Mouse (Mus musculus) lung, embryonic 16.5 days (tissue): ENCODE measurements around the gene Krtap1-4. TPM values are rescaled to one million over a fixed set of nuclear protein-coding genes. Genes with fewer than 3 reads are reported as not detected.

Source experiments
- ATAC-seq: fragments of 200-750 bp; cut with Nextera tagmentation; 2 replicates; pipeline ENCODE4 v1.8.0; 2017; ENCODE audit warnings: low read depth, mild to moderate bottlenecking, moderate library complexity
- H3K27ac ChIP-seq: fragments of 300-500 bp; sonication (generic); 2 replicates; pipeline ENCODE4 v1.5.1; 2014; ENCODE audit warnings: mild to moderate bottlenecking, control low read depth, low read length
- H3K27me3 ChIP-seq: fragments of 300-500 bp; sonication (generic); 2 replicates; pipeline ENCODE4 v1.6.1; 2014; ENCODE audit warnings: low read depth, low read length, mixed read lengths; ENCODE audit not compliant: control insufficient read depth, insufficient read depth
- H3K36me3 ChIP-seq: fragments of 300-500 bp; sonication (generic); 2 replicates; pipeline ENCODE4 v1.6.1; 2014; ENCODE audit warnings: low read length; ENCODE audit not compliant: control insufficient read depth, insufficient read depth
- H3K4me1 ChIP-seq: fragments of 300-500 bp; sonication (generic); replicated peaks from 2 replicates; pipeline ENCODE4 v1.6.1; 2014; ENCODE audit warnings: low read length, mixed read lengths; ENCODE audit not compliant: control insufficient read depth, insufficient read depth
- H3K4me2 ChIP-seq: fragments of 300-500 bp; sonication (generic); 2 replicates; pipeline ENCODE4 v1.6.1; 2014; ENCODE audit warnings: low read depth, low read length, control low read depth
- H3K4me3 ChIP-seq: fragments of 300-500 bp; sonication (generic); 2 replicates; pipeline ENCODE4 v1.5.1; 2014; ENCODE audit warnings: mild to moderate bottlenecking, low read length, control low read depth
- H3K9ac ChIP-seq: fragments of 300-500 bp; sonication (generic); 2 replicates; pipeline ENCODE4 v1.6.1; 2014; ENCODE audit warnings: low read length, control low read depth
- H3K9me3 ChIP-seq: fragments of 300-500 bp; sonication (generic); 2 replicates; pipeline ENCODE4 v1.6.1; 2016; ENCODE audit warnings: low read length; ENCODE audit not compliant: control insufficient read depth
- WGBS: fragments of 180-500 bp; shearing (Covaris S2); extraction: QIAGEN DNeasy Blood & Tissue Kit; methylation state at CpG from one replicate; pipeline ENCODE4 v1.1.7; 2014; 5-methylcytosine and 5-hydroxymethylcytosine counted together
- polyA plus RNA-seq: library from polyadenylated mRNA; unstranded; fragments of >200 nt; fragmentation: Nextera tagmentation; extraction: Ambion mirVana; gene quantifications from 2 replicates; pipeline ENCODE4 v1.2.1, GENCODE M21; 2015

Krtap1-4 gene
- polyA plus RNA-seq, 1 experiment from 2014 or later, result not detected

GRCm38 (mm10) chr11:99557976-99558745, 25.3 kb downstream of the Krtap1-4 start:
- H3K27me3 ChIP-seq, result no peaks in the 10 kb centered on the region
- H3K4me2 ChIP-seq, result no peak overlapping the region
- no peak for ATAC-seq
- no peaks in the 10 kb centered on the region for H3K36me3 ChIP-seq
- H3K27ac ChIP-seq, result no peak overlapping the region
- no peaks in the 10 kb centered on the region for H3K9me3 ChIP-seq
- 61% methylated on average over 3 of the region's 3 CpGs for WGBS
- H3K4me1 ChIP-seq, result no peaks in the 10 kb centered on the region
- no peak overlapping the region for H3K9ac ChIP-seq
- no peak overlapping the region for H3K4me3 ChIP-seq

DNA sequence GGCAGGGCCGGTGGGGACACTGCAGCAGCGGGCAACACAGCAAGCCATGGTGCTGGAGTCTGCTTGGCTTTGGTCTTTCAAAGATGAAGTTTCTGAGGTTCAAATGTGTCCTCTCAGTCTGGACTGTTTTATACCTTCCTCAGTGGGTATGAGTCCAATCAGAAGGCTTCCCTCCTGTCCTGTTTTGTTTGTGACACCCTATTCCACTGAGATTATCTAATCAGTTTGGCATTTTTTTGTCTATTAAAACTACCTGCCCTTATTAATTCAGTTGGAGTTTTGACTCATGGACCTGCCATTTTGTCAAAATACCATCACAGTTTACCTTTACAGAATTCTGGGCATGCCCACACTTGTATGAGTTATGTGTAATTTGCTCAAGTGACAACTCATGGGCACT, 26.7 kb downstream of the Krtap1-4 start, which contains the start of gene Krtap3-2:
Gene Krtap3-2, minus strand, starts transcription at position 101 of the 400 bp plus-strand sequence.
- Histone ChIP-seq H3K4me1 (no peaks in the 10 kb centered on the region), H3K4me2 (no peak within 1 kb of the TSS), H3K36me3 (no peaks in the 10 kb centered on the region), H3K9ac (no peak within 1 kb of the TSS), H3K9me3 (no peaks in the 10 kb centered on the region), H3K4me3 (no peak within 1 kb of the TSS), H3K27me3 (no peaks in the 10 kb centered on the region), H3K27ac (no peak within 1 kb of the TSS)
- ATAC-seq, result no peak
- WGBS, result 76% methylated on average over 2 of the region's 2 CpGs

DNA sequence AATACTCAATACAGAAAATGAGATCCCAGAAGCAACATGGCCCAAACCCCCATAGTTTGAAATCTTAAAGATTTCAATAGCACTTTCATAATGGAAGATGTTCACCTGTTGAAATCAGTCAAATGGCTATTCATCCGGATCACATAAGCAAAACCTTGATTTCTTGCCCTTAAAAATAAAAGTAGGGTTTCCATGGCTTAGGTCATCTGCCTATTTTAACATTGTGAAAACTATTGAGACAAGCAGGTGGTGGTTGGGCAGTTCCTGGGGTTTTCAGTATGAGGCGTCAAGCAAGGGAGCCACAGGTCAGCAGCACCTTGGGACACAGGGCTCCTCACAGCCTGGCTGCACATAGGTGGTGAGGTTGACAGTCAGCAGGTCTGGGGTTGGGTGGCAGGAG, 27.3 kb downstream of the Krtap1-4 start:
- no peaks in the 10 kb centered on the region for H3K27me3 ChIP-seq
- no peak overlapping the region for H3K9ac ChIP-seq
- WGBS, result 80% methylated on average over 2 of the region's 2 CpGs
- no peaks in the 10 kb centered on the region for H3K9me3 ChIP-seq
- H3K4me2 ChIP-seq, result no peak overlapping the region
- no peak overlapping the region for H3K27ac ChIP-seq
- no peaks in the 10 kb centered on the region for H3K36me3 ChIP-seq
- H3K4me3 ChIP-seq, result no peak overlapping the region
- no peak for ATAC-seq
- no peaks in the 10 kb centered on the region for H3K4me1 ChIP-seq

GRCm38 (mm10) chr11:99550765-99551164, 32.7 kb downstream of the Krtap1-4 start, which contains the start of gene Krtap3-3:
TSS of gene Krtap3-3 (minus strand) at chr11:99550865.
- WGBS, result 68% methylated on average over 4 of the region's 4 CpGs
- Histone ChIP-seq H3K4me3 (no peak within 1 kb of the TSS), H3K4me2 (no peak within 1 kb of the TSS), H3K4me1 (no peaks in the 10 kb centered on the region), H3K9ac (no peak within 1 kb of the TSS), H3K27ac (no peak within 1 kb of the TSS), H3K36me3 (no peaks in the 10 kb centered on the region), H3K9me3 (no peaks in the 10 kb centered on the region), H3K27me3 (no peaks in the 10 kb centered on the region)
- no peak for ATAC-seq

DNA sequence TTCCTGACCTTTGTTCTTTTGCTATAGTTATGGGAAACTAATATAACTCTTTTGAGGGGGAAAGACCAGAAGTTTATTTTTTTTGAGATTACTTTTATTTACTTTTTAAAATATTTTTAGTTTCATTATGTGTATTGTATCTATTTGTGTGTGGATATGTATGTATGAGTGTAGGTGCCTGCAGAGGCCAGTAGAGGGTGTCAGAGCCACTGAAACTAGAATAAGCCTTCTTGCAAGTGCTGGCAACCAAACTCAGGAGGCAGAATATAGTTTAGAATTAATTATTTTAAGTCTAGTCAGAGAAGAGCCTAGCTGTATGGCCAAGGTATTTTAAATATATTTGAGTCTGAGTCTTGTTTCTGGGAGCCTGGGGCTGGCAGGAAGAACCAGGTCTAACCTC, 35.6 kb downstream of the Krtap1-4 start:
- Histone ChIP-seq H3K9ac (no peak overlapping the region), H3K36me3 (no peaks in the 10 kb centered on the region), H3K4me1 (no peaks in the 10 kb centered on the region), H3K4me3 (no peak overlapping the region), H3K27ac (no peak overlapping the region), H3K4me2 (no peak overlapping the region), H3K27me3 (no peaks in the 10 kb centered on the region), H3K9me3 (no peaks in the 10 kb centered on the region)
- ATAC-seq, result no peak

- Histone ChIP-seq H3K27ac (no peak overlapping the region; the same call in 1 of the 2 replicates), H3K4me3 (no peak overlapping the region), H3K36me3 (no peaks in the 10 kb centered on the region), H3K9ac (no peak overlapping the region), H3K4me2 (peak overlapping the region; percentile 4; the same call in 1 of the 2 replicates), H3K4me1 (no peaks in the 10 kb centered on the region), H3K27me3 (no peaks in the 10 kb centered on the region), H3K9me3 (no peaks in the 10 kb centered on the region)
- 47% methylated on average over 9 of the region's 9 CpGs for WGBS
- ATAC-seq, result no peak
These were observed 43.7 kb downstream of the Krtap1-4 start for GRCm38 (mm10) chr11:99539721-99540120.

Other genes starting within 250 kb of the Krtap1-4 start
- gene Krt26, start 245.7 kb downstream of the Krtap1-4 start, polyA plus RNA-seq, result not detected in 2 replicates
- gene Krt27, start 232.6 kb downstream of the Krtap1-4 start, polyA plus RNA-seq, result not detected in 2 replicates
- gene Krt28, start 208.8 kb downstream of the Krtap1-4 start, polyA plus RNA-seq, result 0.13 and 0.21 TPM in 2 replicates
- gene Krt10, start 194.3 kb downstream of the Krtap1-4 start, polyA plus RNA-seq, result 21.6 and 23.2 TPM in 2 replicates
- not detected in 2 replicates for gene Krt12, start 161.4 kb downstream of the Krtap1-4 start, polyA plus RNA-seq
- gene Krt20, start 145.5 kb downstream of the Krtap1-4 start, polyA plus RNA-seq, result 0.30 and 0.96 TPM in 2 replicates
- 4.9 and 5.4 TPM in 2 replicates for gene Krt23, start 90.5 kb downstream of the Krtap1-4 start, polyA plus RNA-seq
- gene Krt39, start 62.3 kb downstream of the Krtap1-4 start, polyA plus RNA-seq, result not detected in 2 replicates
- not detected in 2 replicates for gene Krt40, start 40.5 kb downstream of the Krtap1-4 start, polyA plus RNA-seq
- not detected in 2 replicates for gene Krtap3-3, start 32.8 kb downstream of the Krtap1-4 start, polyA plus RNA-seq
- gene Krtap3-2, start 26.8 kb downstream of the Krtap1-4 start, polyA plus RNA-seq, result not detected in 2 replicates
- not detected in 2 replicates for gene Gm11939, start 24.2 kb downstream of the Krtap1-4 start, polyA plus RNA-seq
- gene Krtap3-1, start 17.0 kb downstream of the Krtap1-4 start, polyA plus RNA-seq, result not detected in 2 replicates
- not detected in 2 replicates for gene Krtap1-5, start 2.6 kb downstream of the Krtap1-4 start, polyA plus RNA-seq
- not detected in 2 replicates for gene Krtap1-3, start 7.7 kb upstream of the Krtap1-4 start, polyA plus RNA-seq
- gene Krtap9-3, start 14.5 kb upstream of the Krtap1-4 start, polyA plus RNA-seq, result not detected in 2 replicates
- not detected in 2 replicates for gene Gm11938, start 19.7 kb upstream of the Krtap1-4 start, polyA plus RNA-seq
- gene Gm11937, start 26.5 kb upstream of the Krtap1-4 start, polyA plus RNA-seq, result not detected in 2 replicates
- gene Krtap2-4, start 31.2 kb upstream of the Krtap1-4 start, polyA plus RNA-seq, result not detected in 2 replicates
- gene Gm11562, start 36.8 kb upstream of the Krtap1-4 start, polyA plus RNA-seq, result not detected in 2 replicates
- not detected in 2 replicates for gene Krtap4-1, start 44.6 kb upstream of the Krtap1-4 start, polyA plus RNA-seq
- not detected in 2 replicates for gene Krtap4-2, start 51.4 kb upstream of the Krtap1-4 start, polyA plus RNA-seq
- not detected in 2 replicates for gene Krtap4-7, start 60.4 kb upstream of the Krtap1-4 start, polyA plus RNA-seq
- not detected in 2 replicates for gene Gm11555, start 66.6 kb upstream of the Krtap1-4 start, polyA plus RNA-seq
- not detected in 2 replicates for gene Gm11563, start 75.3 kb upstream of the Krtap1-4 start, polyA plus RNA-seq
- not detected in 2 replicates for gene Krtap4-6, start 82.3 kb upstream of the Krtap1-4 start, polyA plus RNA-seq
- gene Gm14190, start 107.1 kb upstream of the Krtap1-4 start, polyA plus RNA-seq, result not detected in 2 replicates
- not detected in 2 replicates for gene Gm14180, start 150.6 kb upstream of the Krtap1-4 start, polyA plus RNA-seq
- gene Gm11595, start 189.3 kb upstream of the Krtap1-4 start, polyA plus RNA-seq, result not detected in 2 replicates
- not detected in 2 replicates for gene Krtap4-8, start 197.1 kb upstream of the Krtap1-4 start, polyA plus RNA-seq
- gene Krtap4-9, start 201.5 kb upstream of the Krtap1-4 start, polyA plus RNA-seq, result not detected in 2 replicates
- not detected in 2 replicates for gene Gm11596, start 209.8 kb upstream of the Krtap1-4 start, polyA plus RNA-seq
- not detected in 2 replicates for gene Gm11569, start 215.3 kb upstream of the Krtap1-4 start, polyA plus RNA-seq
- gene Gm11554, start 220.8 kb upstream of the Krtap1-4 start, polyA plus RNA-seq, result not detected in 2 replicates
- not detected in 2 replicates for gene Krtap4-13, start 226.2 kb upstream of the Krtap1-4 start, polyA plus RNA-seq
- not detected in 2 replicates for gene Gm11564, start 232.0 kb upstream of the Krtap1-4 start, polyA plus RNA-seq